Mouse (Mus musculus) ES-Bruce4 (cell line): ENCODE measurements around the gene Arhgap23. TPM values are rescaled to one million over a fixed set of nuclear protein-coding genes. Genes with fewer than 3 reads are reported as not detected.
A peak's percentile ranks its signal among the peaks of the same experiment; 100 is the strongest.

Source experiments
- H3K27ac ChIP-seq: 2 replicates; pipeline ENCODE4 v1.5.1; 2012; ENCODE audit warnings: low read length, inconsistent platforms; ENCODE audit not compliant: insufficient read depth
- H3K27me3 ChIP-seq: 2 replicates; pipeline ENCODE4 v1.6.1; 2012; ENCODE audit warnings: mild to moderate bottlenecking, low read length, inconsistent platforms; ENCODE audit not compliant: control insufficient read depth, poor library complexity, insufficient read depth, severe bottlenecking
- H3K36me3 ChIP-seq: 2 replicates; pipeline ENCODE4 v1.6.1; 2012; ENCODE audit warnings: inconsistent platforms, mild to moderate bottlenecking, low read length, moderate library complexity; ENCODE audit not compliant: control insufficient read depth, poor library complexity, insufficient read depth, severe bottlenecking
- H3K4me1 ChIP-seq: one replicate; pipeline ENCODE4 v1.8.1; 2011; ENCODE audit warnings: low read length; ENCODE audit not compliant: control insufficient read depth, insufficient read depth
- H3K4me3 ChIP-seq: 2 replicates; pipeline ENCODE4 v1.5.1; 2011; ENCODE audit warnings: low read depth, mild to moderate bottlenecking, low read length
- H3K9ac ChIP-seq: 2 replicates; pipeline ENCODE4 v1.6.1; 2012; ENCODE audit warnings: low read depth, mild to moderate bottlenecking, inconsistent platforms; ENCODE audit not compliant: poor library complexity, severe bottlenecking
- H3K9me3 ChIP-seq: replicated peaks from 2 replicates; pipeline ENCODE4 v1.6.1; 2012; ENCODE audit warnings: mild to moderate bottlenecking, low read length, inconsistent platforms; ENCODE audit not compliant: control insufficient read depth, poor library complexity, insufficient read depth, severe bottlenecking
- CTCF ChIP-seq: IDR thresholded peaks from one replicate; pipeline ENCODE4 v1.8.1; 2011; ENCODE audit warnings: low read depth, low read length
- EP300 ChIP-seq: IDR thresholded peaks from 2 replicates; pipeline ENCODE4 v1.6.1; 2011; ENCODE audit warnings: low read depth, low read length; ENCODE audit not compliant: insufficient read depth
- POLR2A ChIP-seq: IDR thresholded peaks from one replicate; pipeline ENCODE4 v1.8.1; 2011; ENCODE audit warnings: low read length; ENCODE audit not compliant: insufficient read depth
- polyA plus RNA-seq: library from polyadenylated mRNA; stranded (reverse); fragments of >200 nt; gene quantifications from 2 replicates; pipeline ENCODE4 v1.2.4, GENCODE M21; 2011; ENCODE audit warnings: low read depth; ENCODE audit not compliant: missing spikeins, insufficient read depth, insufficient read length

Arhgap23 gene
- polyA plus RNA-seq, 1 experiment = 30.3 TPM

DNA sequence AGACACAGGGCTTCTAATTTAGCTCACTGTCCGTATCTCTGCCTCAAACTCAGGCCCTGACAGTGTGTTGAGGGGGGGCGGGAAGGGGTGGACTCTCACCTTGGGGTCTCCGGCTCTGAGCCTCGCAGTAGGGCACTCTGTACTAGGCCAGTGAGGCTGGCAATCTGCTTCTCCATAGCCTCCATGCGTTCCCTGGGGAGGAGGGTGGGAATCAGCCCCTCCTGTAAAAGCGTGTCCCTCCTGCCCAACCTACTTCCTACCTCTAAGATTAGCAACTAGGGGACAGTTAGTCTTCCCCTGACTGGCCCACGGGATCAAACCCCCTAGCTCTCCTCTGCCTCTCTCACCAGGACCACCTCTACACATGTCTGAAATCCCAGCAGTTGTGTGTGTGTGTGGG is 118.3 kb downstream of the Arhgap23 start:
- no peak overlapping the region for H3K4me3 ChIP-seq
- H3K9ac ChIP-seq = no peak overlapping the region
- H3K27ac ChIP-seq = no peak overlapping the region
- TF ChIP-seq EP300 = no peak
- TF ChIP-seq CTCF = no peak
- TF ChIP-seq POLR2A = no peak
- no peaks in the 10 kb centered on the region for H3K9me3 ChIP-seq
- no peaks in the 10 kb centered on the region for H3K4me1 ChIP-seq
- H3K27me3 ChIP-seq = peaks cover 8% of the 10 kb centered on the region; the same call in 1 of the 2 replicates
- H3K36me3 ChIP-seq = no peaks in the 10 kb centered on the region

DNA sequence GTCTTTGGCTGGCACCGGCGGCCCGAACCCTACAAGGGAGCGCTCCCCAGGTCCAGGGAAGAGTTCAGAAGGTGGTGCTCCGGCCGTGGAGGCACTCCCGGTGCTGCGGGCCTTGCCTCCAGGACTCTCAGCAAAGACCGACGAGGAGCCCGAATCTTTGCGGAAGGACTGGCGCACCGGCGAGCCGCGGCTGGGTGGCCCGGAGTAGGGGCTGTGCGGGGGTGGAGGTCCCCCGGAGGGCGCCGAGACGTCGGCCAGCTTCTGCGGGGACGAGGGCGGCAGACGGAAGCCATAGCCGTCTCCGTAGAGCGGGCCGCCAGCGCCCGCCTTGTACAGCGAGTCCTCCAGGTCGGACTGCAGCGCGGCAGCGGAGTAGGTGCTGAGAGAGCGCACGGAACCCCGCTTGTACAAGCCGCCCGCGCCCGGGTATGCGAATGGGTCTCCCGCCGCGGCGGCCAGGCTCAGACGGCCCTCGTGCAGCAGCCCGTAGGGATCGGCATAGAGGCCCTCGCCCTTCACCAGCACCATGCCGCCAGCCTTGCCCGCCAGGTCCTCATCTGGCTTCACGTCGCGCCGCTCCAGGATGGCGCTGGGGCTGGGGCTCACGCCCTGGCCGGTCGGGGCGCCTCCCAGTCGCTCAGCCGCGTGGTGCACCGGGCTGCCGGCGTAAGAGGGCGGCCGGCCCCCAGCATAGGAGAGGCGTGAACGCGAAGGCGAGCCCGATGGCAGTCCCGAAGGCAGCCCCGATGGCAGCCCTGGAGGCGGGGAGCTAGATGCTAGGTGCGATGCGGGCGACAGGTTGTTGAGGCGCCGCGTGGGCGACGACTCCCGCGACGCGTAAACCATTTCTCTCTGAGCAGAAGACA is 119.3 kb downstream of the Arhgap23 start:
- Histone ChIP-seq H3K36me3 (no peaks in the 10 kb centered on the region), H3K27me3 (peaks cover 8% of the 10 kb centered on the region; the same call in 1 of the 2 replicates), H3K4me3 (peak overlapping the region; percentile 44), H3K4me1 (no peaks in the 10 kb centered on the region), H3K27ac (no peak overlapping the region), H3K9me3 (no peaks in the 10 kb centered on the region), H3K9ac (peak overlapping the region; percentile 29)
- TF ChIP-seq EP300 = no peak
- TF ChIP-seq POLR2A = no peak
- TF ChIP-seq CTCF = no peak

DNA sequence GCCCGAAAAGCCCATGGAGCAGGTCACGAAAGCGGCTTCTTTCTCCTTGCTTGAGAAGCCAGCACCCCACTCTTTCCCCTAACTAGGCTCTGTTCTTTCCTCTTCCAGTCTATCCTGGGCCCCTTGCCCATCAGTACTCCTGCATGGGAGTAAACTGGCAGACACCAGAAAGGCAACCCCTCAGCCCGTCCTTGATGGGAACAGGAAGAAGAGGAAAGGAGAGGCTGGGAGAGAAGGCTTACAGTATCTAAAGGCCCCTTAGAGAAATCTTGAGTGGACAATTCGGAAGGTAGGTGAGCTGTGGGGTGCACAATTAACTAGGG is 119.9 kb downstream of the Arhgap23 start:
- H3K9me3 ChIP-seq = no peaks in the 10 kb centered on the region
- H3K4me1 ChIP-seq = no peaks in the 10 kb centered on the region
- H3K9ac ChIP-seq = peak overlapping the region; percentile 29

DNA sequence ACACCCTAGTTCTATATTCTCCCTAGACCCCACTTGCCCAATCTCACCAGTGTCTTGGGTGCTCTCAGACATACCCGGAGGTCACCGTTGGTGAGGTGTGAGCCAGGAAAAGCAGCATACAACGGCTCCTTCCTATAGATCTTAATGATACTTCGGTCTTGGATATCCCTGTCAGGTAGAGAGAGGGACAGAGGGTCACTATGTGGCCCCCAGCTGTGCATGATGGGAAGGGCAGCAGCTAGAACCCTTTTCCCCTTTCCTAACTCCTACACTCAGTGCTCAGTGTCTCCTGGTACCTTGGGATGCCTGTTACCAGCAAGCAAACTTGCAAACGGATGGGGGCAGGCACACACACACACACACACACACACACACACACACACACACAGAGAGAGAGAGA is 120.3 kb downstream of the Arhgap23 start:
- no peaks in the 10 kb centered on the region for H3K4me1 ChIP-seq

More for the DNA sequence above, 119.9 kb downstream of the Arhgap23 start:
- Histone ChIP-seq H3K27ac (no peak overlapping the region), H3K4me3 (no peak overlapping the region), H3K27me3 (peaks cover 8% of the 10 kb centered on the region; the same call in 1 of the 2 replicates), H3K36me3 (no peaks in the 10 kb centered on the region)
- TF ChIP-seq EP300 = no peak
- TF ChIP-seq CTCF = no peak
- TF ChIP-seq POLR2A = no peak

DNA sequence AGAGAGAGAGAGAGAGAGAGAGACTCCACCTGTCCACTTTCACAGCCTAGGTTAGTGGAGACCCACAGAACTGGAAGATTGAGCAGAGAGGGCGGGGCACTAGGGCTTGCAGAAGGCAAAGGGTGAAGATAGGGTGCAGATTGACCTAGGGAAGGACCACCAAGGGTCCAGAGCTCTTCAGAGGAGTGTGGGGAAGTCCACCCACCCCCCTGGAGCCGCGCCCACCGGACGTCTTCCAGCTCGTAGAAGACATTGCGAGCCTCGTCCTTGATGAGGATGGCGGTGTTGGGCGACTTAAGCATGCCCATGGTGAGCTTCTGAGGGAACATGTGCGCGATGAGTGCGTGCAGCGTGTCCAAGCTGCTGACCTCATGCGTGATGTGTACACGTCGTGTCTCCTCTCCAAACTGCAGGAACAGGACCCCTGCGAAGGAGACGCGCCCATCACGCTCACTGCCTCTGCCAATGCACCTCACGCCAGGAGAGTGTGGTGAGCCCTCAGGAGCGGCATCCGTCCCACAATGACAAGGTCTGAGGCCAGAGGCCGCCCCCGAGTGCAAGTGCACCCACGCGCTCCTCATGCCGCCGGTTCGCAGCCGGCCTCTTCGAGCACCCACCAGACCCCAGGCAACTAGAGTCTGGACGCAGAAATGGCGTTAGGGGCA is 120.9 kb downstream of the Arhgap23 start:
- peak overlapping the region; percentile 50 for H3K4me3 ChIP-seq
- H3K9ac ChIP-seq = no peak overlapping the region
- no peaks in the 10 kb centered on the region for H3K36me3 ChIP-seq
- H3K27me3 ChIP-seq = peaks cover 8% of the 10 kb centered on the region; the same call in 1 of the 2 replicates
- no peak for TF ChIP-seq EP300
- no peak for TF ChIP-seq POLR2A
- TF ChIP-seq CTCF = no peak
- H3K27ac ChIP-seq = no peak overlapping the region
- H3K4me1 ChIP-seq = no peaks in the 10 kb centered on the region
- no peaks in the 10 kb centered on the region for H3K9me3 ChIP-seq

More for the DNA sequence above, 120.3 kb downstream of the Arhgap23 start:
- Histone ChIP-seq H3K36me3 (no peaks in the 10 kb centered on the region), H3K27me3 (peaks cover 8% of the 10 kb centered on the region; the same call in 1 of the 2 replicates), H3K27ac (no peak overlapping the region), H3K9me3 (no peaks in the 10 kb centered on the region), H3K4me3 (no peak overlapping the region), H3K9ac (no peak overlapping the region)
- TF ChIP-seq EP300 (no peak), POLR2A (no peak), CTCF (no peak)
